21 mouse cellular contexts compared by ENCODE assay signal in genomic region chr9:103959989-103960388, GRCm38 (mm10). TPM values are rescaled to one million over a fixed set of nuclear protein-coding genes. Genes with fewer than 3 reads are reported as not detected.
DNase-seq lines count a peak whose midpoint lies in the region; TF ChIP-seq lines count a peak whose summit lies in the region.
"Had no signal": no experiment of that assay in that cellular context is flagged by ENCODE, and none has a peak within 500 bp of the region (broad histone marks: within the 10 kb centered on the region; RNA-seq: fewer than 3 reads in every experiment).

No protein-coding gene starts in this region.

- TF ChIP-seq CTCF in testis, adult 2 months (IDR thresholded peaks at IDR 0.05; ENCODE audit: control insufficient read depth, insufficient read depth, insufficient replicate concordance, low read depth, low read length), result no peak
- no peak for TF ChIP-seq CTCF in layer of hippocampus, adult 2 months (conservative IDR thresholded peaks at IDR 0.05)

- H3K36me3 ChIP-seq in testis, adult 2 months (ENCODE audit: control insufficient read depth, insufficient read depth, low read length), result no peaks in the 10 kb centered on the region
- H3K36me3 ChIP-seq: midbrain, embryonic 13.5 days had no signal

- no peaks in the 10 kb centered on the region for H3K27me3 ChIP-seq in testis, adult 2 months (ENCODE audit: control insufficient read depth, insufficient read depth, low read length)
- H3K27me3 ChIP-seq: midbrain, embryonic 13.5 days had no signal

- DNase-seq in testis, postnatal 10 days (ENCODE audit: low spot score), result no peak
- peak; percentile 48 to 49 for DNase-seq in layer of hippocampus, adult 2 months (ENCODE audit: low spot score in 2 of 2)
- DNase-seq in mesoderm, embryonic 11.5 days (ENCODE audit: low read depth, low spot score), result peak; percentile 2
- DNase-seq in B cell, adult 2 months, result no peak
- no peak for DNase-seq in kidney, adult 18-20 months
- no peak for DNase-seq in heart, adult 8-10 months (ENCODE audit: low spot score)
- DNase-seq: adrenal gland, adult 2 months; cerebellum, adult 11-12 months; cerebellum, postnatal 36 days; heart, adult 2 months; heart, postnatal 14 days; kidney, adult 11 months; kidney, postnatal 14 days; lung, adult 18-20 months; lung, postnatal 36 days; retina, postnatal 1 day; thymus, postnatal 14 days had no signal

- H3K27ac ChIP-seq in testis, adult 2 months (ENCODE audit: control insufficient read depth, insufficient read depth, low read depth, low read length), result no peak overlapping the region
- H3K27ac ChIP-seq in layer of hippocampus, adult 2 months, result peak overlapping the region; percentile 70
- H3K27ac ChIP-seq: heart, adult 2 months; hindbrain, embryonic 14.5 days; midbrain, embryonic 13.5 days had no signal

- peak overlapping the region; percentile 65 for H3K4me3 ChIP-seq in testis, adult 2 months (ENCODE audit: control insufficient read depth, low read depth, low read length)
- H3K4me3 ChIP-seq in layer of hippocampus, adult 2 months, result no peak overlapping the region
- H3K4me3 ChIP-seq: heart, adult 2 months; midbrain, embryonic 13.5 days; myocyte had no signal

- H3K4me1 ChIP-seq in testis, adult 2 months (ENCODE audit: control insufficient read depth, insufficient read depth, low read length), result peaks cover 2% of the 10 kb centered on the region
- H3K4me1 ChIP-seq: midbrain, embryonic 13.5 days had no signal

- peak; percentile 38; the same call in 1 of the 2 replicates for TF ChIP-seq POLR2A in testis, adult 2 months (IDR thresholded peaks at IDR 0.05; ENCODE audit: control insufficient read depth, low read depth, low read length)

RNA-seq across cellular contexts. Expression of gene Nphp3, which starts 42.4 kb away (rescaled TPM):
- polyA plus RNA-seq in testis, adult 2 months (2012; rRNA removed), result 6.4 and 10.2 TPM in 2 replicates
- total RNA-seq in layer of hippocampus, adult 2 months (2021), result 1 to 10 TPM; 7.1 to 7.5 TPM
- 1 to 10 TPM; 2.4 to 3.7 (median 2.9) TPM for total RNA-seq in heart, adult 8-10 months (2022)

Comparison
In these comparisons a context has a peak if more than half of its experiments do, and no peak if none do; other contexts are left out.
1. DNase-seq: peak in layer of hippocampus, adult 2 months (2 of 2) and mesoderm, embryonic 11.5 days (single experiment); none in testis, postnatal 10 days (single experiment), B cell, adult 2 months (0 of 2), kidney, adult 18-20 months (single experiment) and heart, adult 8-10 months (single experiment).